ENCODE assay signal across 8 mouse cellular contexts in the genomic region with DNA sequence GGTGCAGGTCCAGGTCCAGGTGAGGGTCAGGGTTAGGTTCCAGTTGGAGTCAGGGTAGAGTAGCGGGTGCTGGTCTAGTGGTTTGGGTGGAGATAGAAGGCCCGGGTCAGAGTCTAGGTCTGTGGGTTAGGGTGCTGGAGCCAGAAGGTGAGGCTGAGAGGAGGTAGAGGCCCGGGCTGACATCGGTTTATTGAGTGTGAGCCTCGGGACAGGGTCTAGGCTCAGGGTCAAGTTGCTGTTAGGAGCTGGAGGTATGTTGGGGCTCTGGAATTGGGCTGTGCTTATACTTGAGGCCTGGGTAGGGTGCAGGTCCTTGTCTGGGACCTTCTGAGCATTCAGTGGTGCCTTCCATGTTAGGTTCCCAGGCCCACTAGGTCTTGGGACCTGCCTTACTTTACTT. TPM values are rescaled to one million over a fixed set of nuclear protein-coding genes. Genes with fewer than 3 reads are reported as not detected.
A peak's percentile ranks its signal among the peaks of the same experiment; 100 is the strongest.
DNase-seq lines count a peak whose midpoint lies in the region; ATAC-seq and TF ChIP-seq lines count a peak whose summit lies in the region.
"Had no signal": no experiment of that assay in that cellular context is flagged by ENCODE, and none has a peak within 500 bp of the region (broad histone marks: within the 10 kb centered on the region; RNA-seq: fewer than 3 reads in every experiment).

No protein-coding gene starts in this region.

- peak overlapping the region; percentile 80; the same call in 1 of the 2 replicates for H3K4me3 ChIP-seq in spleen, adult 2 months (ENCODE audit: extremely low read depth, insufficient read depth, insufficient read length)
- H3K4me3 ChIP-seq in forebrain, embryonic 13.5 days, result peak overlapping the region; percentile 84
- peak overlapping the region; percentile 90 for H3K4me3 ChIP-seq in limb, embryonic 13.5 days
- H3K4me3 ChIP-seq in stomach, embryonic 16.5 days (replicated peaks; ENCODE audit: low read length), result peak overlapping the region; percentile 74

- peak overlapping the region; percentile 88 for H3K9ac ChIP-seq in forebrain, embryonic 13.5 days
- peak overlapping the region; percentile 89 for H3K9ac ChIP-seq in limb, embryonic 13.5 days
- peak overlapping the region; percentile 78 for H3K9ac ChIP-seq in stomach, embryonic 16.5 days (ENCODE audit: low read length)

- H3K36me3 ChIP-seq in spleen, adult 2 months (ENCODE audit: control insufficient read depth, insufficient read depth, low read length), result no peaks in the 10 kb centered on the region
- H3K36me3 ChIP-seq in forebrain, embryonic 13.5 days (ENCODE audit: poor library complexity, severe bottlenecking), result peaks cover 9% of the 10 kb centered on the region
- peaks cover 10% of the 10 kb centered on the region; the same call in 1 of the 2 replicates for H3K36me3 ChIP-seq in limb, embryonic 13.5 days
- no peaks in the 10 kb centered on the region for H3K36me3 ChIP-seq in stomach, embryonic 16.5 days (ENCODE audit: control insufficient read depth, insufficient read depth, low read length)

- DNase-seq in spleen, adult 2 months (ENCODE audit: low read depth in 1 of 2, low spot score in 2 of 2), result no peak
- no peak for DNase-seq in spleen, adult 18-20 months
- no peak for DNase-seq in Muller cell, postnatal 12 days (ENCODE audit: inconsistent ontology term)
- DNase-seq: cerebellum, postnatal 25 days had no signal

- peak overlapping the region; percentile 83 for H3K4me2 ChIP-seq in forebrain, embryonic 13.5 days
- peak overlapping the region; percentile 93 for H3K4me2 ChIP-seq in limb, embryonic 13.5 days (replicated peaks)
- peak overlapping the region; percentile 90 for H3K4me2 ChIP-seq in stomach, embryonic 16.5 days (ENCODE audit: low read depth, low read length)

- 68% methylated on average over 5 of the region's 5 CpGs for WGBS in spleen, adult 2 months
- 63% methylated on average over 5 of the region's 5 CpGs for WGBS in forebrain, embryonic 13.5 days
- 51% methylated on average over 5 of the region's 5 CpGs for WGBS in limb, embryonic 13.5 days
- WGBS in stomach, embryonic 16.5 days, result 51% methylated on average over 5 of the region's 5 CpGs

- TF ChIP-seq POLR2A in spleen, adult 2 months (IDR thresholded peaks at IDR 0.05; ENCODE audit: low read depth, low read length), result no peak

- H3K27me3 ChIP-seq in spleen, adult 2 months (ENCODE audit: control insufficient read depth, insufficient read depth, low read length), result no peaks in the 10 kb centered on the region
- H3K27me3 ChIP-seq in forebrain, embryonic 13.5 days, result no peaks in the 10 kb centered on the region
- peaks cover 4% of the 10 kb centered on the region; the same call in 1 of the 2 replicates for H3K27me3 ChIP-seq in limb, embryonic 13.5 days
- no peaks in the 10 kb centered on the region for H3K27me3 ChIP-seq in stomach, embryonic 16.5 days (ENCODE audit: control insufficient read depth, insufficient read depth, low read length)

- H3K4me1 ChIP-seq in spleen, adult 2 months (ENCODE audit: control insufficient read depth, insufficient read depth, insufficient read length), result peaks cover 6% of the 10 kb centered on the region; the same call in 1 of the 2 replicates
- peaks cover 22% of the 10 kb centered on the region for H3K4me1 ChIP-seq in forebrain, embryonic 13.5 days
- H3K4me1 ChIP-seq in limb, embryonic 13.5 days, result peaks cover 18% of the 10 kb centered on the region
- peaks cover 7% of the 10 kb centered on the region for H3K4me1 ChIP-seq in stomach, embryonic 16.5 days (ENCODE audit: control insufficient read depth, insufficient read depth, low read length)

- ATAC-seq in forebrain, embryonic 13.5 days, result peak; percentile 41
- no peak for ATAC-seq in limb, embryonic 13.5 days (ENCODE audit: low FRiP score, low read depth)
- no peak for ATAC-seq in stomach, embryonic 16.5 days (ENCODE audit: insufficient read depth, low FRiP score)
- no peak for ATAC-seq in cerebellum, adult (ENCODE audit: insufficient number of reproducible peaks, low FRiP score, low TSS enrichment)

- TF ChIP-seq CTCF in spleen, adult 2 months (IDR thresholded peaks at IDR 0.05; ENCODE audit: extremely low read depth, insufficient read depth, insufficient read length, insufficient replicate concordance), result no peak

- no peaks in the 10 kb centered on the region for H3K9me3 ChIP-seq in forebrain, embryonic 13.5 days (replicated peaks)
- no peaks in the 10 kb centered on the region for H3K9me3 ChIP-seq in limb, embryonic 13.5 days
- no peaks in the 10 kb centered on the region for H3K9me3 ChIP-seq in stomach, embryonic 16.5 days (replicated peaks; ENCODE audit: control insufficient read depth, low read length)

- H3K27ac ChIP-seq in spleen, adult 2 months (ENCODE audit: insufficient read depth, low read length), result no peak overlapping the region
- H3K27ac ChIP-seq in forebrain, embryonic 13.5 days, result no peak overlapping the region
- no peak overlapping the region for H3K27ac ChIP-seq in limb, embryonic 13.5 days
- H3K27ac ChIP-seq in stomach, embryonic 16.5 days (ENCODE audit: low read length), result no peak overlapping the region

RNA-seq across cellular contexts. Expression of a gene that starts 0.9 kb away (rescaled TPM):
- 3.7 and 3.9 TPM in 2 replicates for polyA plus RNA-seq in spleen, adult 2 months (2012; rRNA removed)
- polyA plus RNA-seq in forebrain, embryonic 13.5 days (2015; fragmentation: Nextera tagmentation; extraction: Ambion mirVana), result 9.9 and 11.2 TPM in 2 replicates
- polyA plus RNA-seq in limb, embryonic 13.5 days (2015; fragmentation: Nextera tagmentation; extraction: Ambion mirVana), result 9.6 and 10.0 TPM in 2 replicates
- polyA plus RNA-seq in stomach, embryonic 16.5 days (2015; fragmentation: Nextera tagmentation; extraction: Ambion mirVana), result 7.3 and 7.9 TPM in 2 replicates

RNA-seq across cellular contexts. Expression of a gene that starts 36.2 kb away (rescaled TPM):
- 3.7 and 5.0 TPM in 2 replicates for polyA plus RNA-seq in spleen, adult 2 months (2012; rRNA removed)
- 2.6 and 3.8 TPM in 2 replicates for polyA plus RNA-seq in forebrain, embryonic 13.5 days (2015; fragmentation: Nextera tagmentation; extraction: Ambion mirVana)
- 3.3 TPM in 2 replicates for polyA plus RNA-seq in limb, embryonic 13.5 days (2015; fragmentation: Nextera tagmentation; extraction: Ambion mirVana)
- polyA plus RNA-seq in stomach, embryonic 16.5 days (2015; fragmentation: Nextera tagmentation; extraction: Ambion mirVana), result 7.7 and 8.9 TPM in 2 replicates

RNA-seq across cellular contexts. Expression of a gene that starts 45.0 kb away (rescaled TPM):
- polyA plus RNA-seq in spleen, adult 2 months (2012; rRNA removed), result 9.8 and 15.9 TPM in 2 replicates
- polyA plus RNA-seq in forebrain, embryonic 13.5 days (2015; fragmentation: Nextera tagmentation; extraction: Ambion mirVana), result 11.0 and 12.0 TPM in 2 replicates
- polyA plus RNA-seq in limb, embryonic 13.5 days (2015; fragmentation: Nextera tagmentation; extraction: Ambion mirVana), result 5.5 and 6.3 TPM in 2 replicates
- 3.8 and 5.2 TPM in 2 replicates for polyA plus RNA-seq in stomach, embryonic 16.5 days (2015; fragmentation: Nextera tagmentation; extraction: Ambion mirVana)
